Comparison of ENCODE assay signal across 9 mouse cellular contexts in the genomic region with DNA sequence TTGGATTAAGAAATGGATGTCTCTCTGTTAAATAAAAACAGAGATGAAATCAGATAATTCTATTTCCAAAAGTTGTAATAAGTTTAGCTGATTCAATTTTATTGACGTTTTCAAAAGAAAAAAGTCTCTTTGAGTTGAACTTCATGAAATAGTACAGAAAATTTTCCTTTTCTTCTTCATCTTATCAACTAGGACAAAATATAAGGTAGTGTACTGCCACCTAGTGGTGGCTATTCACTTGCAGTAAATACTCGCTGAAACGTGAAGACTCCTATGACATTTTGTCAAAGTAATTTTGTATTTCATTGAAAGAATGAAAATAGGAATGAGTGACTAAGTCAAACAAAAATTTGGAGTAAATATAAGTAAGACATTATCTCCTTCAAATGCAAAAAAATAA. TPM values are rescaled to one million over a fixed set of nuclear protein-coding genes. Genes with fewer than 3 reads are reported as not detected.
DNase-seq lines count a peak whose midpoint lies in the region; ATAC-seq and TF ChIP-seq lines count a peak whose summit lies in the region.
"Had no signal": no experiment of that assay in that cellular context is flagged by ENCODE, and none has a peak within 500 bp of the region (broad histone marks: within the 10 kb centered on the region; RNA-seq: fewer than 3 reads in every experiment).

No protein-coding gene starts in this region.

- under 1% methylated on average over 3 of the region's 3 CpGs for WGBS in kidney, postnatal 0 days
- WGBS in kidney, embryonic 15.5 days, result 2% methylated on average over 3 of the region's 3 CpGs

- ATAC-seq in CD4-positive, CD25-positive, alpha-beta regulatory T cell, adult 4 months, result no peak
- no peak for ATAC-seq in kidney, postnatal 0 days (replicated peaks; ENCODE audit: low FRiP score, low read depth)
- no peak for ATAC-seq in kidney, embryonic 15.5 days (replicated peaks; ENCODE audit: low FRiP score)

- H3K4me2 ChIP-seq in kidney, postnatal 0 days (ENCODE audit: low read length), result no peak overlapping the region
- H3K4me2 ChIP-seq in kidney, embryonic 15.5 days, result no peak overlapping the region
- H3K4me2 ChIP-seq: lung, embryonic 15.5 days had no signal

- peak; percentile 79 for TF ChIP-seq CTCF in kidney, postnatal 0 days (IDR thresholded peaks at IDR 0.05; ENCODE audit: low read depth)

- H3K9ac ChIP-seq in kidney, postnatal 0 days (ENCODE audit: low read depth, low read length), result no peak overlapping the region
- no peak overlapping the region for H3K9ac ChIP-seq in kidney, embryonic 15.5 days
- H3K9ac ChIP-seq: lung, embryonic 15.5 days had no signal

- no peak overlapping the region for H3K27ac ChIP-seq in kidney, postnatal 0 days
- no peak overlapping the region for H3K27ac ChIP-seq in kidney, embryonic 15.5 days
- H3K27ac ChIP-seq: lung, embryonic 15.5 days had no signal

- no peaks in the 10 kb centered on the region for H3K9me3 ChIP-seq in kidney, postnatal 0 days (replicated peaks; ENCODE audit: low read length)
- no peaks in the 10 kb centered on the region for H3K9me3 ChIP-seq in kidney, embryonic 15.5 days (replicated peaks)
- H3K9me3 ChIP-seq: lung, embryonic 15.5 days had no signal

- peak; percentile 65 for DNase-seq in CD4-positive, CD25-positive, alpha-beta regulatory T cell, adult 2 months (ENCODE audit: low read depth, low spot score)
- DNase-seq in kidney, postnatal 0 days (ENCODE audit: low spot score), result peak; percentile 71
- peak; percentile 15 for DNase-seq in 3134 (ENCODE audit: extremely low read depth, insufficient read length, low spot score)
- DNase-seq in c-Kit-positive CD71-positive TER-119-negative erythroid progenitor cells, embryonic 14.5 days (ENCODE audit: low read depth), result peak; percentile 25
- peak; percentile 10 for DNase-seq in lung, postnatal 25 days (ENCODE audit: low spot score)
- no peak for DNase-seq in T-cell, adult 2 months (ENCODE audit: low spot score)

- no peaks in the 10 kb centered on the region for H3K36me3 ChIP-seq in kidney, postnatal 0 days (ENCODE audit: insufficient read depth, low read length)
- H3K36me3 ChIP-seq in kidney, embryonic 15.5 days, result no peaks in the 10 kb centered on the region
- H3K36me3 ChIP-seq: lung, embryonic 15.5 days had no signal

- no peak overlapping the region for H3K4me3 ChIP-seq in kidney, postnatal 0 days (replicated peaks; ENCODE audit: low read depth, low read length)
- H3K4me3 ChIP-seq in kidney, embryonic 15.5 days (replicated peaks), result no peak overlapping the region
- H3K4me3 ChIP-seq: lung, embryonic 15.5 days had no signal

- H3K27me3 ChIP-seq in kidney, postnatal 0 days (ENCODE audit: insufficient read depth, low read length), result no peaks in the 10 kb centered on the region
- H3K27me3 ChIP-seq in kidney, embryonic 15.5 days, result no peaks in the 10 kb centered on the region
- H3K27me3 ChIP-seq: lung, embryonic 15.5 days had no signal

- H3K4me1 ChIP-seq in kidney, postnatal 0 days (replicated peaks; ENCODE audit: insufficient read depth, low read length), result no peaks in the 10 kb centered on the region
- no peaks in the 10 kb centered on the region for H3K4me1 ChIP-seq in kidney, embryonic 15.5 days
- H3K4me1 ChIP-seq: lung, embryonic 15.5 days had no signal

RNA-seq across cellular contexts. Expression of a gene that starts 56.1 kb away (rescaled TPM):
- polyA plus RNA-seq in CD4-positive, CD25-positive, alpha-beta regulatory T cell, adult 4 months (2017; shearing (Covaris generic)), result under 1 TPM in 1 of 2 experiments, not detected in 1; 0.24 TPM
- polyA plus RNA-seq in kidney, postnatal 0 days (2015; fragmentation: Nextera tagmentation; extraction: Ambion mirVana), result 0.01 TPM in 1 of 2 replicates, not detected in the other
- polyA plus RNA-seq in kidney, embryonic 15.5 days (2015; fragmentation: Nextera tagmentation; extraction: Ambion mirVana), result 0.09 TPM in 1 of 2 replicates, not detected in the other
